In the genomic region with DNA sequence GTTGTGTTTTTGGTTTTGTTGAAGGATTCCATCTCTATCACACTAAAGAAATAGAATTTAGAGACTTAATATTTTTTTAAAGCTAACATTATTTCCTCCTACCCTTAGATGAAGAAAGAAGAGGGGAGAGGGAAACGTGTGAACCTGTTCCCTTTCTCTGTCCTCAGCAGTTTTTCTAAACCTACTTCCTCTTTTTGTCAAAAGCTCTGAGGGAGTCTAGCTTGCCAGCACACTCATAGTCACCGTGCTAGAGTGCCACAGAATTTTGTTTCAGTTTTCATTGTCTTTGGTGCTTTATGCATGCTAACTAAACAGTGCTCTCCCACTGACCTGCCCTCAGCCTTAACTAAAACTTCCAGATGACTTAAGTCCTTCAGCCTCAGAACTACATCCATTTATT, we compare ENCODE assay signal across 24 mouse cellular contexts. TPM values are rescaled to one million over a fixed set of nuclear protein-coding genes. Genes with fewer than 3 reads are reported as not detected.
DNase-seq lines count a peak whose midpoint lies in the region; ATAC-seq lines count a peak whose summit lies in the region.
"Had no signal": no experiment of that assay in that cellular context is flagged by ENCODE, and none has a peak within 500 bp of the region (broad histone marks: within the 10 kb centered on the region; RNA-seq: fewer than 3 reads in every experiment).

No protein-coding gene starts in this region.

- H3K27ac ChIP-seq in limb, embryonic 11.5 days (replicated peaks; ENCODE audit: low read depth, low read length) = no peak overlapping the region
- H3K27ac ChIP-seq in limb, embryonic 10.5 days = no peak overlapping the region
- H3K27ac ChIP-seq: embryonic facial prominence, embryonic 15.5 days; heart, embryonic 13.5 days; hindbrain, embryonic 10.5 days; hindbrain, postnatal 0 days; layer of hippocampus, adult 2 months; liver, embryonic 13.5 days; midbrain, embryonic 12.5 days; neural tube, embryonic 13.5 days had no signal

- H3K4me2 ChIP-seq in limb, embryonic 11.5 days (ENCODE audit: low read depth, severe bottlenecking) = no peak overlapping the region
- H3K4me2 ChIP-seq: embryonic facial prominence, embryonic 15.5 days; heart, embryonic 13.5 days; liver, embryonic 13.5 days; midbrain, embryonic 12.5 days; neural tube, embryonic 13.5 days had no signal

- H3K9me3 ChIP-seq in limb, embryonic 11.5 days (ENCODE audit: control insufficient read depth, low read length) = no peaks in the 10 kb centered on the region
- no peaks in the 10 kb centered on the region for H3K9me3 ChIP-seq in limb, embryonic 10.5 days (replicated peaks)
- no peaks in the 10 kb centered on the region for H3K9me3 ChIP-seq in megakaryocyte, embryonic 14.5 days
- H3K9me3 ChIP-seq: embryonic facial prominence, embryonic 15.5 days; heart, embryonic 13.5 days; hindbrain, embryonic 10.5 days; liver, embryonic 13.5 days; midbrain, embryonic 12.5 days; neural tube, embryonic 13.5 days had no signal

- no peaks in the 10 kb centered on the region for H3K27me3 ChIP-seq in limb, embryonic 11.5 days (ENCODE audit: control insufficient read depth, insufficient read depth, low read length)
- H3K27me3 ChIP-seq in limb, embryonic 10.5 days (ENCODE audit: low read depth, poor library complexity, severe bottlenecking) = no peaks in the 10 kb centered on the region
- H3K27me3 ChIP-seq in megakaryocyte, embryonic 14.5 days (replicated peaks) = no peaks in the 10 kb centered on the region
- H3K27me3 ChIP-seq: embryonic facial prominence, embryonic 15.5 days; heart, embryonic 13.5 days; liver, embryonic 13.5 days; midbrain, embryonic 12.5 days; neural tube, embryonic 13.5 days; Patski had no signal

- H3K9ac ChIP-seq in limb, embryonic 11.5 days (ENCODE audit: low read length) = no peak overlapping the region
- H3K9ac ChIP-seq: embryonic facial prominence, embryonic 15.5 days; heart, embryonic 13.5 days; liver, embryonic 13.5 days; midbrain, embryonic 12.5 days; neural tube, embryonic 13.5 days had no signal

- no peak for ATAC-seq in limb, embryonic 11.5 days (ENCODE audit: insufficient number of reproducible peaks, low FRiP score, low TSS enrichment, low read depth)
- ATAC-seq: forebrain, embryonic 16.5 days; hindbrain, postnatal 0 days; Patski had no signal

- 64% methylated on average over 2 of the region's 2 CpGs for WGBS in limb, embryonic 11.5 days
- WGBS in limb, embryonic 10.5 days = 59% methylated on average over 2 of the region's 2 CpGs

- 0 out of 2 replicates have a peak, but pooled peaks cover 1% of the 10 kb centered on the region for H3K4me1 ChIP-seq in limb, embryonic 11.5 days (ENCODE audit: control insufficient read depth, insufficient read depth, low read length)
- no peaks in the 10 kb centered on the region; the same call in 1 of the 2 replicates for H3K4me1 ChIP-seq in limb, embryonic 10.5 days
- peaks cover 25% of the 10 kb centered on the region for H3K4me1 ChIP-seq in megakaryocyte, embryonic 14.5 days
- H3K4me1 ChIP-seq: heart, embryonic 13.5 days; hindbrain, embryonic 10.5 days; liver, embryonic 13.5 days; midbrain, embryonic 12.5 days; neural tube, embryonic 13.5 days had no signal

- DNase-seq in limb, embryonic 11.5 days (ENCODE audit: low spot score) = peak; percentile 7
- no peak for DNase-seq in limb, embryonic 10.5 days (ENCODE audit: low spot score)
- DNase-seq in 416B (ENCODE audit: low read depth) = peak; percentile 79
- DNase-seq in Muller cell, postnatal 12 days (ENCODE audit: inconsistent ontology term) = peak; percentile 6
- no peak for DNase-seq in layer of hippocampus, postnatal 25 days (ENCODE audit: extremely low spot score in 1 of 2, low spot score in 1 of 2)
- DNase-seq in kidney, postnatal 14 days = no peak
- DNase-seq in T-cell, adult 2 months (ENCODE audit: low spot score) = no peak
- DNase-seq: adrenal gland, postnatal 14 days; cerebellum, adult 11 months; cerebellum, postnatal 10 days; embryo, embryonic 11 days; kidney, adult 11 months; kidney, postnatal 10 days; liver, embryonic 13.5 days had no signal

- H3K36me3 ChIP-seq in limb, embryonic 11.5 days (ENCODE audit: control insufficient read depth, insufficient read depth, low read length) = no peaks in the 10 kb centered on the region
- H3K36me3 ChIP-seq in limb, embryonic 10.5 days = no peaks in the 10 kb centered on the region
- no peaks in the 10 kb centered on the region for H3K36me3 ChIP-seq in megakaryocyte, embryonic 14.5 days (replicated peaks; ENCODE audit: low read length)
- H3K36me3 ChIP-seq: embryonic facial prominence, embryonic 15.5 days; heart, embryonic 13.5 days; hindbrain, embryonic 10.5 days; liver, embryonic 13.5 days; midbrain, embryonic 12.5 days; neural tube, embryonic 13.5 days had no signal

- no peak overlapping the region for H3K4me3 ChIP-seq in limb, embryonic 11.5 days (ENCODE audit: low read depth, low read length)
- no peak overlapping the region for H3K4me3 ChIP-seq in limb, embryonic 10.5 days
- H3K4me3 ChIP-seq in megakaryocyte, embryonic 14.5 days (replicated peaks) = peak overlapping the region; percentile 76
- H3K4me3 ChIP-seq: embryonic facial prominence, embryonic 15.5 days; heart, embryonic 13.5 days; hindbrain, embryonic 10.5 days; layer of hippocampus, adult 2 months; liver, embryonic 13.5 days; midbrain, embryonic 12.5 days; neural tube, embryonic 13.5 days had no signal

RNA-seq across cellular contexts. Expression of a gene that starts 32.2 kb away (rescaled TPM):
- polyA plus RNA-seq in limb, embryonic 11.5 days (2014; fragmentation: Nextera tagmentation; extraction: Ambion mirVana) = 256 and 263 TPM in 2 replicates
- polyA plus RNA-seq in limb, embryonic 10.5 days (2016; fragmentation: Nextera tagmentation; extraction: Ambion mirVana) = 197 and 253 TPM in 2 replicates
- polyA plus RNA-seq in megakaryocyte, embryonic 14.5 days (2012; ENCODE audit: insufficient read depth, low replicate concordance) = 0.09 and 0.67 TPM in 2 replicates
- total RNA-seq in layer of hippocampus, postnatal 25 days (2021) = 10 to 100 TPM; 31.2 to 35.6 TPM

Comparison
In these comparisons a context has a peak if more than half of its experiments do, and no peak if none do; other contexts are left out.
1. DNase-seq: peak in limb, embryonic 11.5 days (single experiment), 416B (single experiment) and Muller cell, postnatal 12 days (single experiment); none in limb, embryonic 10.5 days (single experiment), layer of hippocampus, postnatal 25 days (0 of 2), kidney, postnatal 14 days (single experiment) and T-cell, adult 2 months (single experiment).
2. RNA of a gene that starts 32.2 kb away (polyA plus RNA-seq): 256 to 263 TPM in limb, embryonic 11.5 days and 197 to 253 TPM in limb, embryonic 10.5 days; 0.09 to 0.67 TPM in megakaryocyte, embryonic 14.5 days; every median in the first group is over 100 times any median in the second.